Mouse (Mus musculus) embryonic fibroblast, embryonic 13.5 days (primary cell): ENCODE results near the gene Lama5. TPM values are rescaled to one million over a fixed set of nuclear protein-coding genes. Genes with fewer than 3 reads are reported as not detected.

Source experiments
- H3K27ac ChIP-seq: 2 replicates; pipeline ENCODE4 v1.5.1; 2012; ENCODE audit warnings: low read length, control low read depth, inconsistent platforms; ENCODE audit not compliant: insufficient read depth
- H3K4me1 ChIP-seq: 2 replicates; pipeline ENCODE4 v1.6.1; 2011; ENCODE audit warnings: low read length; ENCODE audit not compliant: control insufficient read depth, insufficient read depth
- H3K4me3 ChIP-seq: 2 replicates; pipeline ENCODE4 v1.5.1; 2011; ENCODE audit warnings: mild to moderate bottlenecking, control low read depth, low read length; ENCODE audit not compliant: insufficient read depth
- CTCF ChIP-seq: IDR thresholded peaks from 2 replicates; pipeline ENCODE4 v1.5.1; 2011; ENCODE audit warnings: mild to moderate bottlenecking, control low read depth, low read length, moderate library complexity, borderline replicate concordance; ENCODE audit not compliant: insufficient read depth
- POLR2A ChIP-seq: IDR thresholded peaks from 2 replicates; pipeline ENCODE4 v1.6.1; 2011; ENCODE audit warnings: low read depth, mild to moderate bottlenecking, control low read depth, low read length, moderate library complexity
- polyA plus RNA-seq: library from polyadenylated mRNA; stranded (reverse); fragments of >200 nt; gene quantifications from 2 replicates; pipeline ENCODE4 v1.2.4, GENCODE M21; 2011; ENCODE audit warnings: low read depth; ENCODE audit not compliant: missing spikeins, insufficient read length

Gene Lama5
- polyA plus RNA-seq, 1 experiment = 31.0 TPM

- Histone ChIP-seq H3K4me1 (peaks cover 4% of the 10 kb centered on the region), H3K4me3 (no peak overlapping the region), H3K27ac (no peak overlapping the region)
- no peak for TF ChIP-seq POLR2A
- no peak for TF ChIP-seq CTCF
Observed at GRCm38 (mm10) chr2:180254436-180255209, 29.0 kb upstream of the Lama5 start.

DNA sequence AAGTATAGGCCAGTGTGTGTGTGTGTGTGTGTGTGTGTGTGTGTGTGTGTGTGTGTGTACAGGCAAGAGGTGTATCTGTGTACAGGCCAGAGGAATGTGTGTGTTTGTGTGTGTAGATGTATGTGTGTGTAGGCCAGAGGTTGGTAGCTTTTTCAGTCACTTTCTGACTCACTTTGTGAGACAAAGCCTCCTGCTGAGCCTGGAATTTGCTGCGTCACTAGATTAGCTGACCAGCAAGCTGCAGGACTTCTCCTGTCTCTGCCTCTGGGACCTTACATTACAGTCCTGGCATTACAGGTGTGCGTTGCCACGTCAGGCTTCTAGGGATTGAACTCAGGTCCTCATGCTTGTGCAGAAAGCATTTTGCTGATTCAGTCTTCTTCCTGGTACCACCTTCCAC, 26.2 kb upstream of the Lama5 start:
- no peak overlapping the region; the same call in 1 of the 2 replicates for H3K27ac ChIP-seq
- TF ChIP-seq CTCF (no peak), POLR2A (no peak)
- H3K4me1 ChIP-seq = peaks cover 7% of the 10 kb centered on the region
- no peak overlapping the region for H3K4me3 ChIP-seq

DNA sequence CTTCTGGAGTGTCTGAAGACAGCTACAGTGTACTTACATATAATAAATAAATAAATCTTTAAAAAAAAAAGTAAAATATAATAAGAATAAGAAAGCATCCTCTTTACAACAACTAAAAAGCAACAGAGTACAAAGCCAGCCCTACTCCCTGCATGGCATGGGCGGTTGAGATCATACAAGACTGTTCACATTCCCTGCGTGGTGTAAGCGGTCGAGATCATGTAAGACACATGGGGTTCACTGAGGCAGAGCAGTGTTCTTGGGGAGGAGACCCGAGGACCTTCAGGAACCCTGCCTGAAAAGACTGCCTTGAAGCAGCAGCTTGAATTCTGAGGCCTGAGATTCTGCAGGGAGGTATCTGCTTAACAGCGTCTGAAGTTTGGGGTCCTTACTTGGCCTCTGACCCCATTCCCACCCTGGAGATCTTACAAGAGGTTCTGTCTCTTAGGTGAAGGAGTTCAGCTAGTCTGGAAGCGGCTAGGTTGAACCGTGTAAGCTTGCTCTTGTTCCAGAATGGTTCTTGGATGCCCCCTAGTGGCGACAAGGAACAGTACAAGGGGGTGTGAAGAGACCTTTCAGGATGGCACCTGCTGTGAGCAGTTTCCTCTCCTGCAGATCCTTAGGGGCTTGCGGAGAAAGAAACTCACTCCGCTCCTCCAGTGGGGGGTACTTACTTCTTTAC, 25.4 kb upstream of the Lama5 start:
- TF ChIP-seq CTCF (peak; percentile 58; the same call in 1 of the 2 replicates), POLR2A (no peak)
- H3K4me1 ChIP-seq = peaks cover 7% of the 10 kb centered on the region
- no peak overlapping the region for H3K4me3 ChIP-seq
- no peak overlapping the region for H3K27ac ChIP-seq

GRCm38 (mm10) chr2:180248947-180249660, 23.4 kb upstream of the Lama5 start:
- Histone ChIP-seq H3K4me1 (peaks cover 7% of the 10 kb centered on the region), H3K27ac (peak overlapping the region; percentile 27; the same call in 1 of the 2 replicates)
- TF ChIP-seq POLR2A = no peak
- TF ChIP-seq CTCF = no peak

GRCm38 (mm10) chr2:180247916-180248315, 22.3 kb upstream of the Lama5 start:
- Histone ChIP-seq H3K4me1 (peaks cover 7% of the 10 kb centered on the region), H3K4me3 (no peak overlapping the region), H3K27ac (no peak overlapping the region)
- TF ChIP-seq CTCF (no peak), POLR2A (no peak)

More at GRCm38 (mm10) chr2:180248947-180249660, 23.4 kb upstream of the Lama5 start:
- H3K4me3 ChIP-seq = no peak overlapping the region

DNA sequence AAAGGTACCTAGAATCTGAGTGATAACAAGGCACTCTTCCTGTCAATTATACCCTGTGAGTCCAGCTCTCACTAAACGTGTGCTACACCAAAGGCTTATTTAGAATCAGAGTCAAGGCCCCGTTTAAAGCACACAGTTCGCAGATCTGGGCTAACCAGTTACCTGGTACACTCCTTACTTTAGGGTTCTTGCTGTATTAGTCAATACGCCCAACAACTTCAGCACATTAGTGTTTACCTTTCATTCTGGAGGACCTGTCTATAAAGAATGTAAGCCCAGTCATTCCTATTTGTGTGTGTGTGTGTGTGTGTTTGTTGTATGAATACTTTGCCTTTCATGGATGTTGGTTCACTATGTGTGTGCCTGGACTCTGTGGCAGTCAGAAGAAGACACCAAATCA, 17.4 kb upstream of the Lama5 start:
- Histone ChIP-seq H3K27ac (no peak overlapping the region), H3K4me1 (no peaks in the 10 kb centered on the region), H3K4me3 (no peak overlapping the region)
- TF ChIP-seq CTCF = no peak
- no peak for TF ChIP-seq POLR2A

GRCm38 (mm10) chr2:180238591-180238990, 12.9 kb upstream of the Lama5 start:
- TF ChIP-seq POLR2A = no peak
- TF ChIP-seq CTCF = no peak
- Histone ChIP-seq H3K27ac (no peak overlapping the region), H3K4me3 (no peak overlapping the region), H3K4me1 (no peaks in the 10 kb centered on the region)

GRCm38 (mm10) chr2:180237601-180238345, 12.1 kb upstream of the Lama5 start:
- no peak overlapping the region for H3K4me3 ChIP-seq
- no peak overlapping the region for H3K27ac ChIP-seq
- no peak for TF ChIP-seq CTCF
- H3K4me1 ChIP-seq = peaks cover 5% of the 10 kb centered on the region; the same call in 1 of the 2 replicates

DNA sequence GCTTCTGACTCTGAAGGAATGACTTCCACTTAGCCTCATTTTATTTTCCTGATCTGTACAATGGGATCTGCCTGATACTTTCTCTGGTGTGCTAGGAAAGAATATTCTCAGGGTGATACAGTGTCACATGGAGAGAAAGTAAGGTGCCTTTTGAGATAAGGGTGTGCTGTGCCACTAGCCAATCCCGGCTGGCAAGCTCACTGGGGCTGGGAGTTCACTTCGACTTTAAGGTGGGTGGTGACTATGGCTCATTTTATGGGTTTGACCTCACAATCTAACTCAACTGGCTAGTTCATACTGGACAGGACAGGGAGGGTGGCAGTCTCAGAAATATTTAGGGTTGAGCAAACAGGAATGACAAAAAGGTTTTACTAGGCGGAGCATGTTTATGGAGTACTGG, 11.3 kb upstream of the Lama5 start:
- TF ChIP-seq CTCF (no peak), POLR2A (no peak)
- H3K4me3 ChIP-seq = no peak overlapping the region
- H3K27ac ChIP-seq = no peak overlapping the region
- H3K4me1 ChIP-seq = peaks cover 5% of the 10 kb centered on the region; the same call in 1 of the 2 replicates

DNA sequence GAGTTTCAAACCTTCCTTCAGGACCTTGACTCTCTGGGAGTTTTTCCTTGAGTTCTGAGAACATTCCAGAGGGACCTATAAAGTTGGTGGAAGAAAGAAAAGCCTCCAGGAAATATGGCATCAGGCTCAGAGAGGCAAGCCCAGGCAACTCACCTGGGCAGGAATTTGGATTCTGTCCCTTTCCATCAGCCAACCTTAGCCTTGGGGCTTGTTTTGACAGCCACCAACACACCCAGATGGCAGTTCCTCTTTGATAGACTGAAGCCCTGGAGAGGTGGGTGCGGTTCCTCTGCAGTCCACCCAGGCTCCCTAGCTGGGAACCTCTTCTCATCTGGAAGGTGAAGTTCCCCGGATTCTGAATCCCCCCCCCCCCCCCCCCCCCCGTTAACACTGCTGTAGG, 10.8 kb upstream of the Lama5 start:
- Histone ChIP-seq H3K4me1 (peaks cover 5% of the 10 kb centered on the region; the same call in 1 of the 2 replicates), H3K27ac (no peak overlapping the region), H3K4me3 (no peak overlapping the region)
- TF ChIP-seq CTCF (no peak), POLR2A (no peak)
